Mouse (Mus musculus) liver, adult 2 months (tissue): Measurements from ENCODE around the gene 1700042G07Rik. TPM values are rescaled to one million over a fixed set of nuclear protein-coding genes. Genes with fewer than 3 reads are reported as not detected.

Source experiments
- DNase-seq: peaks from one replicate; pipeline ENCODE4 v3.0.0-alpha.2; 2011; ENCODE audit warnings: low read depth, low spot score; ENCODE audit errors: extremely low read depth
- H3K27ac ChIP-seq: fragments of 200-500 bp; replicated peaks from 2 replicates; pipeline ENCODE4 v1.5.1; 2012; ENCODE audit warnings: low read depth, mild to moderate bottlenecking, control low read depth, inconsistent platforms, low read length; ENCODE audit not compliant: insufficient read depth
- H3K27me3 ChIP-seq: fragments of 200-500 bp; 2 replicates; pipeline ENCODE4 v1.6.1; 2012; ENCODE audit warnings: mild to moderate bottlenecking, moderate library complexity, low read length, inconsistent platforms; ENCODE audit not compliant: control insufficient read depth, insufficient read depth
- H3K36me3 ChIP-seq: fragments of 200-500 bp; 2 replicates; pipeline ENCODE4 v1.6.1; 2012; ENCODE audit warnings: low read length, inconsistent platforms; ENCODE audit not compliant: control insufficient read depth, insufficient read depth
- H3K4me1 ChIP-seq: fragments of 200-500 bp; 2 replicates; pipeline ENCODE4 v1.6.1; 2011; ENCODE audit warnings: low read length; ENCODE audit not compliant: control insufficient read depth, insufficient read depth
- H3K4me3 ChIP-seq: fragments of 200-500 bp; 2 replicates; pipeline ENCODE4 v1.5.1; 2011; ENCODE audit warnings: low read depth, mild to moderate bottlenecking, control low read depth, low read length, moderate library complexity; ENCODE audit not compliant: insufficient read depth
- H3K79me2 ChIP-seq: fragments of 200-500 bp; 2 replicates; pipeline ENCODE4 v1.6.1; 2012; ENCODE audit warnings: inconsistent platforms, mild to moderate bottlenecking, low read length, moderate library complexity; ENCODE audit not compliant: control insufficient read depth, insufficient read depth
- H3K9ac ChIP-seq: fragments of 200-500 bp; 2 replicates; pipeline ENCODE4 v1.6.1; 2012; ENCODE audit warnings: low read depth, mild to moderate bottlenecking, control low read depth, inconsistent platforms, low read length
- CTCF ChIP-seq: fragments of 200-500 bp; IDR thresholded peaks from 2 replicates; pipeline ENCODE4 v1.5.1; 2011; ENCODE audit warnings: low read depth, low read length, control low read depth
- POLR2A ChIP-seq: fragments of 200-500 bp; IDR thresholded peaks from 2 replicates; pipeline ENCODE4 v1.6.1; 2011; ENCODE audit warnings: low read length, control low read depth; ENCODE audit not compliant: insufficient read depth; ENCODE audit errors: extremely low read depth
- WGBS: fragments of 180-500 bp; shearing (Covaris S2); methylation state at CpG from one replicate; pipeline ENCODE4 v1.1.7; 2018; 5-methylcytosine and 5-hydroxymethylcytosine counted together
- polyA plus RNA-seq: library from polyadenylated mRNA; depleted of rRNA; stranded (reverse); fragments of >200 nt; gene quantifications from 2 replicates; pipeline ENCODE4 v1.2.3, GENCODE M21; 2012; rRNA removed
- total RNA-seq: library from RNA; depleted of rRNA; stranded (reverse); fragments of >200 nt; gene quantifications from 2 replicates; pipeline ENCODE4 v1.2.3, GENCODE M21; 2014; rRNA removed

The 1700042G07Rik gene
- total RNA-seq (not detected in 2 replicates), polyA plus RNA-seq (not detected in 2 replicates)

DNA sequence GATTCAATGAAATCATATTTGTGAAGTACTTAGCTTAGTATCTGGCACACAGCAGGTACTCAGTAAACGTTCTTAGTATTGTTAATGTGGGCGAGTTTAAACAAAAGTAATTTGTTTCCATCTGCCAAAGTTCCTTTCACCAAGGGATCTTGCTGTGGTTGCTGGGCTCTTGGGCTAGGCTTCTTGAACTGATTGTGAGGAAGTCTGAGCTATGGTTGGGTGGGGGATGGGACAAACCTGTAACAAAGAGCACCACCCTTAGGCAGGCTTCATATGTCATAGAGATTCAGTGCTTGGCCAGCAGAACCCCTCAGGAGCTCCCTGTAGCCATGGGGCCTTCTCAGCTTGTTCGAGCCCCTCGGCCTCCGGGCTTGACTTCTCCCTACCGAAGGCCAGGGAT is at the start of gene 1700042G07Rik, which contains the start of gene Gm49337:
1700042G07Rik (plus strand) TSS at position 301 of the 400 bp plus-strand sequence.
Gm49337 (plus strand) TSS at position 313 of the 400 bp plus-strand sequence.
- no peak within 1 kb of the TSS for H3K27ac ChIP-seq

DNA sequence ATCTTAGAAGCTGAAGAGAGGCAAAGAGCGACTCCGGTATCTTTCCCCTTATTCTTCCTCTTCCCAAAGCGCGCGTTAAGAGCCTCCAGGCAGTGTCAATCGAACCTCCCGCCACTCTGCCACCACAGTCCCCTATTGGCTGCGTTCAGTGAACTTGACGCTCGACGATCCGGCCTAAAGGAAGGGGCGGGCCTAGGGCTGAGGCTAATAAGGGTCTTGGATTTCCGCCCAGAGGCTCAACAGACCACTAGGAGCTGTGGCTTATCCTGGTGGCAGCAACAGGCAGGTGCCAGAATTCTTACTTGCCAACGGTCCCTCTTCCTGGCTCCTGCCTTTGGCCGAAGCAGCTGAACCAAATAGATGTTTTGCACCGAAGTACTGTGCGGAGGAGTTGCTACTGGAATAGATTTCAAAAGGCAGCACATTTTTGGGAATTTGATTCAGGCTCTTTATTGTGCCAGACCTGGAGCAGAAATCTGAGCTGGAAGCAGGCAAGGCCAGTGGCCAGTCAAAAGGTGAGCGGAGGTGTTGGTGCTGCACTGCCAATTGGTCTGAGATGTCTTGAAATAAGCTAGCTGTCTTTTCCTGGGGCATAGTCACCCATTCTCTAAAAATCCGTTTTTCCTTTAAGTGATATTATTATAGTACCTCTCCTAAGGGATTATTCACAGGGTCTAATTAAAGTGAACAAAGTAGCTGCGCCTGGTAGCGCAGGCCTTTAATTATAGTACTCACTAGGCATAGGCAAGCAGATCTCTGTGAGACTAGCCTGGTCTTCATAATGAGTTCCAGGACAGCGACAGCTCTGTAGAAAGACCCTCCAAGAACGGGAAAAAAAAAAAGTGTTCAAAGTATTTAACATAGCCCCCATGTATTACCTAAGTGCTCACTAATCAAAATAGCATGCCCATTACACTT is 49.3 kb upstream of the 1700042G07Rik start, which contains the start of the genes Rad54l and Pomgnt1:
Rad54l (minus strand) TSS at position 89 of the 918 bp plus-strand sequence.
Pomgnt1 (plus strand) TSS at position 239 of the 918 bp plus-strand sequence.
- H3K4me1 ChIP-seq, result 0 out of 2 replicates have a peak, but pooled peaks cover 2% of the 10 kb centered on the region
- H3K36me3 ChIP-seq, result no peaks in the 10 kb centered on the region
- WGBS, result 7% methylated on average over 24 of the region's 24 CpGs
- no peaks in the 10 kb centered on the region for H3K27me3 ChIP-seq
- no peaks in the 10 kb centered on the region for H3K79me2 ChIP-seq
- peak; percentile 52 for DNase-seq
- H3K27ac ChIP-seq, result no peak within 1 kb of the TSS
- peak within 1 kb of the TSS; percentile 75 for H3K9ac ChIP-seq
- TF ChIP-seq CTCF (peak; percentile 17; the same call in 1 of the 2 replicates), POLR2A (no peak)
- H3K4me3 ChIP-seq, result peak within 1 kb of the TSS; percentile 62

More for the DNA sequence above, at the start of gene 1700042G07Rik, which contains the start of gene Gm49337:
- no peaks in the 10 kb centered on the region for H3K36me3 ChIP-seq
- no peak for DNase-seq
- WGBS, result 92% methylated on average over 6 of the region's 6 CpGs
- no peak within 1 kb of the TSS for H3K9ac ChIP-seq
- H3K4me1 ChIP-seq, result peaks cover 2% of the 10 kb centered on the region; the same call in 1 of the 2 replicates
- no peaks in the 10 kb centered on the region for H3K27me3 ChIP-seq
- TF ChIP-seq POLR2A (no peak), CTCF (no peak)
- H3K79me2 ChIP-seq, result no peaks in the 10 kb centered on the region
- H3K4me3 ChIP-seq, result no peak within 1 kb of the TSS

DNA sequence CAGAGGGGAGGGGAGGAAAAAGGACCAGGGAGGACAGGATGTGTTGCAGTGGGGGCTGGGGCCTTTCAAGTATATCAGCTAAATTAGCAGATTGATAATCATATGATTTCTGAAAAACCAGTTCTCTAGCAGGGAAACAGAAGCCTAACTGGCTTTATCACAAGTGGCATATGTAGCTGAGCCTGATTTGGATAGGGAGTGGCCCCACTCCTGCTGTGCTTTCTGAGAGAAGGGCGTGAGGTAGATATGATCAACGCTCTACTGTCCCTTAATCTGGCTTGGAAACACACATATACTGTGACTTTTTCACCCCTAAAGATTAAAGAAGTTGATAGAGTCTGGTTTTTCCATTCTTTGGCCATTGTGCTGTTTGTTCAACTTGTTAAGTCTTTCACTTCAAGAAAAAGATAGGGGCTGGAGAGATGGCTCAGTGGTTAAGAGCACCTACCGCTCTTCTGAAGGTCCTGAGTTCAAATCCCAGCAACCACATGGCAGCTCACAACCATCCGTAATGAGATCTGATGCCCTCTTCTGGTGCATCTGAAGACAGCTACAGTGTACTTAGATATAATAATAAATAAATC is 47.3 kb upstream of the 1700042G07Rik start:
- 0 out of 2 replicates have a peak, but pooled peaks cover 2% of the 10 kb centered on the region for H3K4me1 ChIP-seq
- no peak overlapping the region for H3K4me3 ChIP-seq
- DNase-seq, result no peak
- H3K27me3 ChIP-seq, result no peaks in the 10 kb centered on the region
- no peaks in the 10 kb centered on the region for H3K79me2 ChIP-seq
- H3K9ac ChIP-seq, result no peak overlapping the region
- TF ChIP-seq CTCF, result no peak
- TF ChIP-seq POLR2A, result no peak
- H3K27ac ChIP-seq, result no peak overlapping the region
- WGBS, result 95% methylated on average over 4 of the region's 4 CpGs
- no peaks in the 10 kb centered on the region for H3K36me3 ChIP-seq

DNA sequence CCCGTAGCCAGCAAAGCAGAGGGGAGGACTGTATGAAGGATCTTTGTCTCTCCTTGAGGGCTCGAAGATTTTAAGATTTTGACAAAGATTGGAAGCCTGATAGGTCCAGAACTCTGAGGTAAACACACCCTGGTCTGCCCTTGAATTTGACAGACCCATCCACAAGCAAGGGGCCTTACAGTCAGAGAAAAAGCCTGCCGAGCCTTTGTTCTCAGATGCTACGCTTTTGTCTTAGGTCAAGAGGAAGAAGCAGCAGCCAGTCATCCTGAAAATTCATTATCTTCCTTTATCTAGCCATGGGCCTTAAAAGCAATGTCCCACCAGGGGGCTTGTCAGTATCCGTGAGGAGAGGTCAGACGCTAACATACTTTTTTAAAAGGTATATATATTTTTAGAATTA is 45.2 kb upstream of the 1700042G07Rik start:
- WGBS, result 89% methylated on average over 6 of the region's 6 CpGs
- no peak for TF ChIP-seq CTCF
- no peaks in the 10 kb centered on the region for H3K79me2 ChIP-seq
- H3K4me1 ChIP-seq, result 0 out of 2 replicates have a peak, but pooled peaks cover 2% of the 10 kb centered on the region
- no peak overlapping the region for H3K9ac ChIP-seq
- H3K27me3 ChIP-seq, result no peaks in the 10 kb centered on the region
- no peak for DNase-seq
- no peak overlapping the region for H3K4me3 ChIP-seq
- no peak overlapping the region for H3K27ac ChIP-seq
- no peaks in the 10 kb centered on the region for H3K36me3 ChIP-seq

DNA sequence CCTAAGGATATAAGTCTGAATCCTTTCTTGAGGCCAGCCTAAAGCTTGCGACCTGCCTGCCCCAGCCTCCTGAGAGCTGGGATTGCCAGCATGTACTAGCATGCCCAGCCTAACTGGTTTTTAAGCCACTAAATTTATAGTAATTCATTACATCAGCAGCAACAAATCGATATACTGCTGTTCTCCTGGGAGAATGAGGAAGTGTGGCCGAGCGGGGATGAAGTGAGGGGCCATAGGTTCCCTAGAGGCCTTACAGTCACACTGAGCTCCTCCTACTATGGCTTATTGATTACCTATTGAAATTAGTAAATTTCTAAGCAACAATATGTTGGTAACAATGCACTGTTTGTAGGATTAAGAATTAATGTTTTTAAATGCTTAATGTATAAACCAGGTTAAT is 40.0 kb upstream of the 1700042G07Rik start:
- no peak for DNase-seq
- WGBS, result 84% methylated on average over 4 of the region's 4 CpGs
- no peaks in the 10 kb centered on the region for H3K4me1 ChIP-seq
- no peak overlapping the region for H3K27ac ChIP-seq
- H3K79me2 ChIP-seq, result no peaks in the 10 kb centered on the region
- no peaks in the 10 kb centered on the region for H3K36me3 ChIP-seq
- no peaks in the 10 kb centered on the region for H3K27me3 ChIP-seq
- no peak overlapping the region for H3K4me3 ChIP-seq
- no peak overlapping the region for H3K9ac ChIP-seq
- TF ChIP-seq CTCF (no peak), POLR2A (no peak)
